Mouse (Mus musculus) left cerebral cortex, adult 18-20 months (tissue): ENCODE measurements around the gene Asphd1. TPM values are rescaled to one million over a fixed set of nuclear protein-coding genes. Genes with fewer than 3 reads are reported as not detected.
"Not testable (repeated sequence)": the region's sequence is repeated elsewhere in the genome, so short reads cannot be mapped to it uniquely, and the experiment has no call there.

Source experiments
- DNase-seq, 2 experiments: peaks; one replicate each; pipeline ENCODE4 v3.0.0; 2021 to 2022; ENCODE audit warnings: low spot score in 2 of 2, mixed read lengths in 1 of 2
- total RNA-seq, 2 experiments: library from RNA; stranded (reverse); gene quantifications; 2 replicates each; pipeline ENCODE4 v1.2.3; 2021

Asphd1 gene
- total RNA-seq, 2 experiments from 2014 or later = 39.7 to 43.3 TPM

DNA sequence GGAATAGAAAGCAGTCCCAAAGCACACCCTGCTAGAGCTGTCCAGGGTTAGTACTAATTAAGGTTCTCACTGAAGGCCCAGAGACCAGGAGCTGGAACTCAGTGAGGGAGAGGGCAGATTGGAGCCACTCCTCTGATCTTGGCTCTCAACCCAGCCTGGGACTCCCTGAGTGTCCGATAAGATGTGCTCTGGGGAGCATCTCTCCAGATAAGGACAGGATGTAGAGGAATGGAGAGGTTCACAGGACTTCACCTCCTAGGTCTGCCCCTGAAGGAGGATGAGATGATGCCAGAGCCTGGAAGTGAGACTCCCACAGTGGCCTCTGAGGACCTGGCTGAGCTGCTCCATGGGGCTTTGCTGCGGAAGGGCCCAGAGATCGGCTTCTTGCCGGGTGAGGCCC lies 2.4 kb upstream of the Asphd1 start:
- no peak for DNase-seq

DNA sequence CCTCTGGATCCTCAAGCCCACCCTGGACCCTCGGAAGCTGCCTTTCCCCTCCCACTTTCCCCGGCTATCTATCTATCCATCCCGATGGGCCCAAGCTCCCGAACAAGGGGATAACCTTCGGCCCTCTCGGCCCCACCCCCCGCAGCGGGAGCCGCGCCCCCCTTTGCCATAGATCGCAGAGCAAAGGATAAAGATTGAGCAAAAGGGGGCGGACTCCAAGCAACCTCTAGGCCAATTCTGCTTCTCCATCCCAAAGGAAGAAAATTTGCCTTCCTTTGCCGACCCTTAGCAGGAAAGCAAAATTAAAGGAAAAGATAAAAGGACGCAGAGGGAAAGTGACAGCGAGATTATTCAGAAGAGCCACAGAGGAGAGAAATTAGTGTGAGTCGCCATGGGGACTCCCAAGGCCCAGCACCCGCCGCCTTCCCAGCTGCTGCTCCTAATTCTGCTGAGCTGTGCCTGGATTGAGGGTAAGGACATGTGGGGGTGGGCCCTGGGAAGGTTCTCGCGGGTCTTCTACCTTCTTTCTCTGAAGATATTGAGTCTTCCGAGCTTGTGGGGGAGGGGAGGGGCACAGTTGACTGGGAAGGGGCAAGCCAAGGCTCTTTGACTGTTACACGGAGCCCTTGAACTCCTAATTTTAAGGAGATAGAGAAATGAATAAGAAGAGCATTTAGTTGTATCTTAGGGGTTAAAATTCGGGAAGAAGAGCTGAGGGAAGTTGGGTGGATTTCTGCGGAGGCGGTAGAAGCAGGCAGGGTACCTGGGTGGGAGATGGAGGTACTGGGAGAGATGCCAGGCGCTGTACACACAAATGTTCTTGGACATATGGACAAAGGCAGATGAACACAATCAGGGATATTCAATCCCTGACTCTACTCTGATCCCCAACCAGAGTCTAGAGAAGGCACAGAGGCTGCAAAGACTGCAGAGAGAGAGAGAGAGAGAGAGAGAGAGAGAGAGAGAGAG lies 1.5 kb upstream of the Asphd1 start:
- DNase-seq = peak in 1 of 2 experiments; percentile 57

DNA sequence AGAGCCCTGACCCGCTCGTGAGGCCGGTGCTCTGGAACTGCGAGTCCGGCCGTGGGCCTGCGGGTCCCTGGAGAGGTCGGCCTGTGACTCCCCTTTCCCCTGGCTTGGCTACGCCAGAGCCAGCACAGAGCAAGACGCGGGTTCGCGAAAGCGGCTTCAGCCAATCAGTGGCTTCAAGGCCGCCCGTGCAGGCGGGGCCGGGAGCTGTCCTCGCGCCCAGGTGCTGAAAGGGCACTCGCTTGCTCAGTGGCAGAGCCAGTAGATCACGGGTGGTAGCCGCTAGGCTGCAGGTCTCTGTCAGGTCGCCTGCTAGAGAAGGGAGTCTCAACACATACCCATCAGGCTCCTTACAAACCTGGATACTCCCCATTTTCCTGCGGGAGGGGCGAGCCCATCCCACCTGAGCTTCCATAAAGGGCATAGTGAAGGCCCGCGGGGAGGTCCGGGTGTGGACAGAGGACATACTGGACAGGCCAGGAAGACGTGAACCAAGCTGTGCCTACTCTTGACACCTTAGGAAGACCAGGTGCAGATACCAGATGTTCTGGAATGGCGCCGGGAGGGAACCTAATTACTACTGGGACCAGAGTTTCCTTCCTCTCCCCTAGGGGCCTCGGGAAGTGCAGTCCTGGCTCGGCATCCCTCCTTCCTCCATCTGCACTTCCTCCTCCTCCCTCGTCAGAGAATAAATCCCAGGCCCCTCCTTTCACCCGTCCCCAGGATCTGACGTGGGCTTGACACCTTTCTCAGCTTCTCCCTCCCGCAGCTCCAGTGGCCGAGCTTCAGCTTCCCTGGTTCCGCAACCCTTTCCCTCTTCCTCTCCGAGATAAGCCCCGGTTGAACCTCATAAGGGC lies 638 bp upstream of the Asphd1 start, which contains the start of gene Sez6l2:
Sez6l2 (plus strand) TSS at position 771 of the 854 bp plus-strand sequence.
- peak; percentile 76 to 85 for DNase-seq

DNA sequence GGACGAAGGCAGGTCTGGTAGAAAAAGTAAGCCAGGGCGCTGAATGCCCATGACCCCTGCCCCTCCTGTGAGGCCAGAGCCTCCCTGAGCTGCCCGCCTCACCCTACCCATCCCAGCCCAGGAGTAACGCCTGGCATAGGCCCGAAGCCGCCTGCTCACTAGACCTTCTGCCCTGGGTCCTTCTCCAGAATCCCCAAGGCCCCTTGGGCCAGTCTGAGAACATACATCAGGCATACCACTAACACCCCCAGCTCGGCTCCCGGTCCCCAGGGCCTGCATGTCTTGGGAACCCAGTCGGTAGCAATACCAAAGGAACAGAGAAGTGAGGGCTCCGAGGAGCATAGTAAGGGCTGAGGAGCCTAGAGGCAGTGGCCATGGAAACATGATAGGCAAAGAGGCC lies 756 bp downstream of the Asphd1 start:
- DNase-seq = no peak

DNA sequence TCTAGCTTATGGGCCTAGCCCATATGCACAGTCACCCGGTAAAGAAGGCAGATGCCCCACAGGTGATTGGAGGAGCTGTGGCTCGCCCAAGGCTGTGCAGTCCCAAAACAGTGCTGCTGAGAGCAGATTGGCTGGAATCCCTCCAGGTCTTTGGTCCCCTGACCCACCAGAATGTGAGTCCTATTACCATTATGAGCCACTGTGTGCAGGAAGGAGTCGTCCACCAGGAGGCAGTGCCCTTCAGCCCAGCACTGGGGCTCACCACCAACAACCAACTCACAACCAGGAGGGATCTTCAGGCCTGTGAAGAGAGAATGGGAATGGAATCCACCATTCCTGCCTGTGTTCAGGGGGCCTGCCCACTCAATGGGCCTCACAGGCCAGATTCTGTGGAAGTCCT lies 2.9 kb downstream of the Asphd1 start:
- no peak for DNase-seq

DNA sequence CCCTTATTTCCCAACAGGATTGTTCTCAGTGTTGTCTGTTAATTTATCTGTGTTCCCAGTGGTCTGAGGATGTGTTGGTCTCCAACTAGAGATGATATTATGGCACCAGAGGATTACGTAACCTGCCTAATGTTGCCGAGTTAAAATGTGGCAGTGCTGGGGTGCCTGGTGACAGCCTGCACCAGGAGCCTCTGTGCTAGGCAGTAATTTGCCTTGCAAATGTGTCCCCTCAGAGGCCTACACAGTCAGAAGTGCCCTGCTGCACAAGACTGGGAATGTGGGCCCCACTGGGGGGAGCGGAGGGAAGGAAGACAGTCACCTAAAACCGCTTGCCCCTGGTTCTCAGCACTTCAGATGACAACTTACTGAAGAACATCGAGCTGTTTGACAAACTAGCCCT lies 7.6 kb downstream of the Asphd1 start:
- DNase-seq = peak in 1 of 2 experiments; percentile 40

DNA sequence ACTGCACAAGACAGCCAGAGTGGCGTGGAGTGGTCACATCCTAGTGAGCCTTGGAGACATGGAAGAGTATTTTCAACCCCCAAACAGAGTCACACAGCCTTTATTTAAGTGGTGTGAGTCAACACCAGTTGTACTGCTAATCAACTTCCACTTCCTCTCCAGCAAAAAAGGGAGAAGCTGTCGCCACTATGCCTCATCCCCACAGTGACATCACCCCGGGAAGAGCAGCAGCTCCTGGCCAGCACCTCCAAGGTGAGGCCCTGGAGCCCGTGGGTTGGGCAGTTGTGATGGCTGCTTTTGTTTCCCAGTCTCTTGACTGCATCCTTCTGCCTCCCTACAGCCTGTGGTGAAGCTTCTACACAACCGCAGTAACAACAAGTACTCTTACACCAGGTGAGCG lies 8.2 kb downstream of the Asphd1 start:
- DNase-seq = no peak

DNA sequence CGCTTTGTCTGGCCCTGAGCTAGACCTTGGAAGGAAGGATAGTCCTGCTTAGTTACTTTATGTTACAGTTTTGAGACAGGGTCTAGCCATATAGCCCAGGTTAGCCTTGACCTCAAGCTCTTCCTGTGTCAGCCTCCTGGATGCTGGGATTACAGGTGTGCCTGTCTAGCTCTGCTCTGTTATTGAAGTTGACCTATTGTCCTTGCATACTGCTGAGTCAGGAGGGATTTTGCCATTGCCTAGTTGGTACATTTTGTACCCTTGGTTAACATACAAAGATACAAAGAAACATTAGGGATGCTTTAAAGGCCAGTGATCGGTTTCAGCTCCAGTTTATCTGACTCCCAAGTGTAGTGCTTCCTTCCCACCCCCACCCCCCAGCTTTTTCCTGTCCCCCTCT lies 16.7 kb downstream of the Asphd1 start:
- no peak for DNase-seq

DNA sequence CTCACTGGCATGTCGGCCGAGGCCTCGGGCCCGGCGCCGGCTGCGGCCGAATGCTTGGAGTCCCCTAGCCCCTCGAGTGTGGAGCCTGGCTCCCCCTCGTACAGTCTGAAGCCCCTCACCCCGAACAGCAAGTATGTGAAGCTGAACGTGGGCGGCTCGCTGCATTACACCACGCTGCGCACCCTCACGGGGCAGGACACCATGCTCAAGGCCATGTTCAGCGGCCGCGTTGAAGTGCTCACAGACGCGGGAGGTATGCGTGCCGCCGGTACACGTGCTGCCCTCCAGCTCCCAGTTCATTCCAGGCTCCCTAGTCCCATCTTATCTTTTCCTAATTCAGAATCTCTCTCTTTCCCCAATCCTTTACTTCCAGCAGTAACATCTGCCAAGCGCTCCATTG lies 20.3 kb downstream of the Asphd1 start:
- DNase-seq = no peak

DNA sequence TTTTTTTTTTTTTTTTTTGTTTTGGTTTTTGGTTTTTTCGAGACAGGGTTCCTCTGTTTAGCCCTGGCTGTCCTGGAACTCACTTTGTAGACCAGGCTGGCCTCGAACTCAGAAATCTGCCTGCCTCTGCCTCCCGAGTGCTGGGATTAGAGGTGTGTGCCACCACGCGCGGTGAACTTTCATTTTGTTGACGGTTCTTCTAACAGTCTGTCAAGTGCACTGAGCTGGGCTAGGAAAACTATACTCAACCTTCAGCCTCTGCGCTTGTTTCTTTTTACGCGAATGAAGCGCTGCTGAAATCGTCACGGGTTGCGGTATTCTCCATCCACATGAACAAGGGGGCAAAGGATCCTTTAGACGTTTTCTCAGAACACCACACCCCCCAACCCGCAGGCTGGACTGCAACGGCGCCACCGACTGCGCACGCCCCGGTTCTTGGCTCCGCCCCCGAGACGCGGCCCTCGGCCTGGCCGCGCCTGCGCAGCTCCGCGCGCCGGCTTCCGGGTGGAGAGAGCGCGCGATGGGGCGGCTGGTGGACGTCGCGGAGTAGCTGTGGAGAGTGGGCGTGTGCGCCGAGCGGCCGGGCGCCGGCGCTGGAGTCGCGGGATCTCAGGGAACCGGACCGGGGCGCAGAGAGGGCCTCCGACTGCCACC lies 20.9 kb downstream of the Asphd1 start, which contains the start of gene Kctd13:
Kctd13 (plus strand) TSS at position 496 of the 654 bp plus-strand sequence.
- peak; percentile 90 to 95 for DNase-seq

DNA sequence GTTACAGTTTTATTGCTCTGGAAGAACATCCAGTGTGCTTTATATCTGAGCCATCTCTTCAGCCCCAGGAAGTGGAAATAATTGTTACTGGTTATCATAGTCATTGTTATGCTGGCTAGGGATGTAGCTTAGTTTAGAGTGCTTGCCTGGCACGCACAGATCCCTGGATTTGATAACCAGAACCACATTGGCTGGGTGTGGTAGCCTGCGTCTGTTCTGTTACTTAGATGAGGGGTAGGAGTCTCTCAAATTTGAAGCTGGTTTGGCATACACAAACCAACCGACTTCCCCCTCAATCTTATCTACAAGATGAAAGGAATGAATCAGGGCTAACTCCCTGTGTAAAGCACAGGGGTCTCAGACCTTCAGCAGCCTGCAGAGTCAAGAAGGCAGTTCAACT lies 23.1 kb downstream of the Asphd1 start:
- no peak for DNase-seq

DNA sequence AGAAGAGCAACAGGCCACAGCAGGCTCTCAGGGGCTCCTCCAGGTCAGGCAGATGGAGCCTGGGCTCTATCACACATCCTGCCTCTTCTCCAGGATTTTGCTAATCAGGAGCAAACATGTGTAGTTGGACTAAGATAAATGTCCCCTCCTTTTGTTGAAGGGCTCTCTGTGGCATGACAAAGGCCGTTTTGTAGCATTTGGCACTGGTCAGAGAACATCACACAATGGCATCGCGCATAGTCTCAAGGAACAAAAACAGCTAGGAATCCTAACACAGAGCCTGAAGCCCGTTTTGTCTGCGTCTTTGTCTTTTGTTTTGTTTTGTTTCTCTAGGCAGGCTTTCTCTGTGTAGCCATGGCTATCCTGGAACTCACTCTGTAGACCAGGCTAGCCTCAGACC lies 25.4 kb downstream of the Asphd1 start:
- no peak for DNase-seq

DNA sequence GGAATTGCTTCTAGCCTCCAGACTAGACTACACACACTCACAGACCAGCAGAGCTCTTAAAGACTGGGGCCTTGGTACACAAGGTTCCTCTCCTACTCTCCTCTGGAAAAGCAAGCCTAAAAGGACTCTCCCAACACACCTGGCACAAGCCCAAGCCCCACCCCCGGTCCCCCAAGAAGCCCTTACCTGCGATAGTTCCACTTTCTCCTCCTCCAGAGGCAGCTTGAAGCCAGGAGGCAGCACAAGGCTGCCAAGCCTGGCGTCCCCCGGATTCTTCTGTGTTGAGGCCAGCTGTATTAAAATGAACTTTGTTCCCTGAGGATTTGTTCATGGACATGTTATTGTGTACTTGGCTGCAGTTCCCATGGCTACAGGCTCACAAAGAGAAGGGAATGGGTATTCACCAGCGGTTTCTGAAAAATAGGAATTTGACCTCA lies 26.7 kb downstream of the Asphd1 start, which contains the start of gene Tmem219:
Tmem219 (minus strand) TSS at position 294 of the 437 bp plus-strand sequence.
- DNase-seq = no peak

DNA sequence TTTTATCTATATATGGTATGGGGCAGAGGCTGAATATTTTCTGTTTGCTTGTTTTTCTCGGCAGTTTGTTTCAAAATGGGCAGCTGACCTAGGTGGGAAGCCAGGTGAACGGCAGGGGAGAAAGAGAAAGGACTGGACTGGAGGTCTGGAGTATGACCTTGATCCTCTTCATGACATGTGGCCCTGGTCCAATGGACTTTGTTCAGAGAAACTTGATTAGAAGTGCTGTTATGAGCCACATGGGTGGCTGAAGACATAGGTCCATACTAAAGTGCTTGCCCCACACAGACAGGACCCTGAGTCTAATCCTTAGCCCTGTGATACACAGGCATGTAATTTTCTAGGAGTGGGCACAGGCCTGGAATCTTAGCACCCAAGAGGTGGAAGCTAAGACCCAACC lies 27.8 kb downstream of the Asphd1 start:
- DNase-seq = no peak

DNA sequence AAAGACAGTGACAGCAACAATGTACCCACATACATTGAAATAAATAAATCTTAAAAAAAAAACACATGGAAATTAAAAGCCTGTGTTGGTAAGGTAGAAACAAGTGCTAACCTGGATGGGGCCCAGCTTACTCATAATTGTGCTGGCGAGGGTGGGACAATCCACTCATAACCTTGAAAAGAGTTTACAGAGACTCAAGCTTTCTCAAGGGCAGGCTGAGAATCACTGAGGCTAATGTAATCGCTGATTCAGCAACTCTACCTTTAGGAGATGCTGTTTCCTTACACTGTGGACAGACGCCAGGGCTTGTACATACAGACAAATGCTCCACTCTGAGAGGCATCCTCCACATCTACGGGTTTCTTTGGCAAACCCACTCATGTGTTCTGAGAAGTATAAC lies 29.4 kb downstream of the Asphd1 start:
- no peak for DNase-seq

DNA sequence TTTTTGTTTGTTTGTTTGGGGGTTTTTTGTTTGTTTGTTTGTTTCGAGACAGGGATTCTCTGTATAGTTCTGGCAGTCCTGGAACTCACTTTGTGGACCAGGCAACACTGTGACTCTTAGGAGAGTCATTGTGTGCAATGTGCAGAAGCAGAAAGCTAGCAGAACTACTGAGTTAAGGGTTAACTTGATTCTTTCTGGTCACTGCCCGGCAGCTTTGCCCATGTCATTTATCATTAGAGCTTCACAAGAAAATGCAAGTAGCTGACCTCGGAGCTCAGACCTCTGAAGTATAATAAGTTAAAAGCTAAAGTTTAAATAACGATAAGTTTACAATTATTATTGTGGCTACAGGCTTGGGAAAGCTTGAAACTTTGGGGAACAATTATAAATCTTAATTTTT lies 31.0 kb downstream of the Asphd1 start:
- DNase-seq = not testable (repeated sequence)

DNA sequence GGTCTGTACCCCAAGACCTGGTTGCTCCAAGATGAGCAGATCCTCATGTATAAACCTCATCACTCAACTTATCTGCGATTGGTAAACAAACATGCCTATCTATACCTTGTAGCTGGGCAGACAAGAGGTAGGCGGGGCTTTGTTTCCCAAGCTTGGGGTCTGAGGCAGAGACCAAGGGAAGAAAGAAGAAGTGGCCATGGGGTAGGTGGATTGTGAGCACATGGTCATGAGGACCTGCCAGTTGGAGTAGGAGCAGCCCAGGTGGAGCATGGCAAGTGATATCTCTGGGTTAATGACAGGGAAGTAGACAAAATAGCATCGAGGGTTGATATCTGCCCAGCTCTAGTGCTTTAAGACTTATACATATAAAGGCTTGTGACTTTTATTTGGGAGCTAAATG lies 34.5 kb downstream of the Asphd1 start:
- DNase-seq = no peak

DNA sequence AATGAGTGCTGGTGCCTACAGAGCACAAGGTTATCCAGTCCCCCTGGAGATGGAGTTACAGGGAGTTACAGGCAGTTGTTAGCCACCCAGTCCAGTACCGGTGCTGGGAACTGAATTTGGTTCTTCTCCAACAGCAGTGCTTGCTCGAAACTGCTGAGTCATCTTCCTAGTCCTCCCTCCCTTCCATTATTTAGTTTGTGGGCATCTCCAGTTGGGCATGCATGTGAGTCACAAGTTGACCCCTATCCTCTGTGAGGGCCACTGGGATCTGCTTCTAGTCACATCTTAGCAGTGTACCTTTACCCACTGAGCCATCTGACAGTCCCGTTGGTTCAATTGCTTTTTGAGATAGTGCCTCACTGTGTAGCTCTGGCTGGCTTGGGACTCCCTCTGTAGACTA lies 43.8 kb downstream of the Asphd1 start:
- no peak for DNase-seq

DNA sequence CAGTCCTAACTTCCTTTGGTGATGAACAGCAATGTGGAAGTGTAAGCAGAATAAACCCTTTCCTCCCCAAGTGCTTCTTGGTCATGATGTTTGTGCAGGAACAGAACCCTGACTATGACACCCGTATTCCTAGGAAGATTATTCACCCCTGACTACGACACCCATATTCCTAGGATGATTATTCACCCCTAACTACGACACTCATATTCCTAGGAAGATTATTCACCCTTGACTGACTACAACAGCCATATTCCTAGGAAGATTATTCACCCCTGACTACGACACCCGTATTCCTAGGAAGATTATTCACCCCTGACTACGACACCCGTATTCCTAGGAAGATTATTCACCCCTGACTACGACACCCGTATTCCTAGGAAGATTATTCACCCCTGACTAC lies 49.6 kb downstream of the Asphd1 start:
- DNase-seq = not testable (repeated sequence)

DNA sequence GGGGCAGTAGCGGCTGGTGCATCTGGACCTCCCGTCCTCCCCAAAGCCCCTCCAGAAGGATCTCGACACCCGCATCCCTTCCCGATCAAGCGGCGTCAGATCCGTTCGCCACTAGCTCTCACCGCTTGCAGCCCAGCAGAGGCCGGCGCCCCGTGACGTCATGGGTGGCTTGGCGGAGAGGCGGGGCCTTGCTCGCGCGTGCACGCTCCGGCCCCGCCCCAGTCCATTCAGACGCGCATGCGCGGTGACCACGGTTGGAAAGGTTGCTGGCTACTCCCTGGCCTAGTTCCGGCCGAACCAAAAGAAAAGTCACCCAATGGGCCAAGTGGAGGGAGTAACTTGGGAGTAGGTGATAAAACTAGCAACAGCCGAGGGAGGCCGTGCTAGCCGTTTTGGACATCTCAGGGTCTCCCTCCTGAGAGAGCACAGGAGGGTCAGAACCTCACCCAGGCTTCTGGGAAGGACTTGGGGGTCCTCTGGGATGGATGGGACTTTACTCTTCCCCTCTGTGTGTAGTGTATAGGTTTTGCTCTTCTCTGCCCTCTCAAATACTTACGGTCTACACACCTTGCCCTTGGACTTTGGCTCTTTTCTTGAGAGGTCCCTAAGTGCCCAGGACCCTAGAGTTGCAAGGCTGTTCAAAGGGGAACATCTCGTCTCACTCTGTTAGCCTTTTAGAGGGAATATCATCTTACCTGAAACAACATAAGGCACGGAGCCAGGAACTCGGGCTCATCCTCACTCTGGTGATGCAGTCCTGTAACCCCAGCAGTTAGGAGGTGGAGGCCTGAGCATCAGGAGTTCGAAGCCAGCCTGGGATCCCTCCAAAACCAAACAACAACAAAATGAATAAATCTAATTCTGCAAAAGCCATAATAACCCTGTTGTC lies 51.0 kb downstream of the Asphd1 start:
- peak; percentile 98 to 99 for DNase-seq
